ENCODE assay signal across 29 mouse cellular contexts in genomic region chr10:90784981-90785650, GRCm38 (mm10).
DNase-seq lines count a peak whose midpoint lies in the region; ATAC-seq and TF ChIP-seq lines count a peak whose summit lies in the region.
"Had no signal": no experiment of that assay in that cellular context is flagged by ENCODE, and none has a peak within 500 bp of the region (broad histone marks: within the 10 kb centered on the region; RNA-seq: fewer than 3 reads in every experiment).

No protein-coding gene starts in this region.

- DNase-seq in forebrain, embryonic 14.5 days (ENCODE audit: low spot score) = peak; percentile 22
- no peak for DNase-seq in forebrain, embryonic 10.5 days (ENCODE audit: extremely low spot score, low spot score)
- no peak for DNase-seq in layer of hippocampus, adult 2 months (ENCODE audit: low spot score in 2 of 2)
- no peak for DNase-seq in layer of hippocampus, postnatal 36 days
- DNase-seq in cerebellum, adult 18-20 months = peak; percentile 40 to 48
- peak; percentile 81 to 85 for DNase-seq in cerebellum, postnatal 10 days
- DNase-seq in ovary, adult 18-20 months (ENCODE audit: low spot score) = no peak
- DNase-seq: adrenal gland, postnatal 10 days; heart, postnatal 10 days; kidney, adult 18-20 months; kidney, postnatal 25 days; lung, embryonic 14.5 days; lung, postnatal 14 days; thymus, adult 2 months; thymus, postnatal 36 days had no signal

- ATAC-seq in forebrain, embryonic 14.5 days = no peak
- ATAC-seq in activated CD4-positive, CD25-positive, alpha-beta regulatory T cell, adult 4 months = no peak
- ATAC-seq: forebrain, embryonic 13.5 days; inflammation-experienced regulatory T-cells, adult 6 months; midbrain, embryonic 15.5 days had no signal

- H3K4me2 ChIP-seq in forebrain, embryonic 14.5 days (ENCODE audit: low read length) = no peak overlapping the region
- H3K4me2 ChIP-seq: embryonic facial prominence, embryonic 15.5 days; forebrain, embryonic 13.5 days; heart, embryonic 13.5 days; kidney, embryonic 15.5 days; limb, embryonic 15.5 days; lung, embryonic 14.5 days; midbrain, embryonic 15.5 days; neural tube, embryonic 12.5 days had no signal

- H3K9me3 ChIP-seq in forebrain, embryonic 14.5 days (replicated peaks; ENCODE audit: control insufficient read depth, low read length) = no peaks in the 10 kb centered on the region
- H3K9me3 ChIP-seq in forebrain, embryonic 10.5 days = no peaks in the 10 kb centered on the region
- H3K9me3 ChIP-seq: embryonic facial prominence, embryonic 15.5 days; forebrain, embryonic 13.5 days; G1E; heart, embryonic 13.5 days; kidney, embryonic 15.5 days; limb, embryonic 10.5 days; limb, embryonic 15.5 days; midbrain, embryonic 10.5 days; midbrain, embryonic 15.5 days; neural tube, embryonic 12.5 days had no signal

- no peak overlapping the region for H3K9ac ChIP-seq in forebrain, embryonic 14.5 days (ENCODE audit: low read length)
- H3K9ac ChIP-seq: embryonic facial prominence, embryonic 15.5 days; forebrain, embryonic 13.5 days; heart, embryonic 13.5 days; kidney, embryonic 15.5 days; limb, embryonic 15.5 days; liver, embryonic 14.5 days; lung, embryonic 14.5 days; midbrain, embryonic 15.5 days; neural tube, embryonic 12.5 days had no signal

- no peaks in the 10 kb centered on the region for H3K36me3 ChIP-seq in forebrain, embryonic 14.5 days (ENCODE audit: control insufficient read depth, insufficient read depth, low read length)
- no peaks in the 10 kb centered on the region for H3K36me3 ChIP-seq in forebrain, embryonic 10.5 days (replicated peaks)
- H3K36me3 ChIP-seq: embryonic facial prominence, embryonic 15.5 days; G1E; heart, embryonic 13.5 days; kidney, embryonic 15.5 days; limb, embryonic 10.5 days; limb, embryonic 15.5 days; midbrain, embryonic 10.5 days; midbrain, embryonic 15.5 days; neural tube, embryonic 12.5 days had no signal

- TF ChIP-seq CTCF in layer of hippocampus, adult 2 months (conservative IDR thresholded peaks at IDR 0.05) = no peak

- H3K27ac ChIP-seq in forebrain, embryonic 14.5 days (ENCODE audit: low read depth, low read length) = no peak overlapping the region
- no peak overlapping the region for H3K27ac ChIP-seq in forebrain, embryonic 10.5 days
- H3K27ac ChIP-seq in layer of hippocampus, adult 2 months = peak overlapping the region; percentile 12; the same call in 1 of the 2 replicates
- H3K27ac ChIP-seq: embryonic facial prominence, embryonic 15.5 days; forebrain, embryonic 13.5 days; heart, embryonic 13.5 days; kidney, embryonic 15.5 days; limb, embryonic 10.5 days; limb, embryonic 15.5 days; liver, embryonic 14.5 days; midbrain, embryonic 10.5 days; midbrain, embryonic 15.5 days; neural tube, embryonic 12.5 days had no signal

- 78% methylated on average over 4 of the region's 4 CpGs for WGBS in forebrain, embryonic 14.5 days
- WGBS in forebrain, embryonic 10.5 days = 88% methylated on average over 4 of the region's 4 CpGs

- H3K27me3 ChIP-seq in forebrain, embryonic 14.5 days (replicated peaks; ENCODE audit: control insufficient read depth, insufficient read depth, low read length) = no peaks in the 10 kb centered on the region
- H3K27me3 ChIP-seq in forebrain, embryonic 10.5 days (ENCODE audit: poor library complexity, severe bottlenecking) = no peaks in the 10 kb centered on the region
- H3K27me3 ChIP-seq: embryonic facial prominence, embryonic 15.5 days; forebrain, embryonic 13.5 days; heart, embryonic 13.5 days; kidney, embryonic 15.5 days; limb, embryonic 15.5 days; midbrain, embryonic 15.5 days; neural tube, embryonic 12.5 days had no signal

- H3K4me1 ChIP-seq in forebrain, embryonic 14.5 days (ENCODE audit: control insufficient read depth, insufficient read depth, low read length) = no peaks in the 10 kb centered on the region
- H3K4me1 ChIP-seq in forebrain, embryonic 10.5 days = no peaks in the 10 kb centered on the region
- H3K4me1 ChIP-seq: embryonic facial prominence, embryonic 15.5 days; forebrain, embryonic 13.5 days; heart, embryonic 13.5 days; kidney, embryonic 15.5 days; limb, embryonic 10.5 days; limb, embryonic 15.5 days; midbrain, embryonic 10.5 days; midbrain, embryonic 15.5 days; neural tube, embryonic 12.5 days had no signal

- H3K4me3 ChIP-seq in forebrain, embryonic 14.5 days (ENCODE audit: low read depth, low read length) = no peak overlapping the region
- H3K4me3 ChIP-seq in forebrain, embryonic 10.5 days = no peak overlapping the region
- no peak overlapping the region for H3K4me3 ChIP-seq in layer of hippocampus, adult 2 months
- H3K4me3 ChIP-seq: embryonic facial prominence, embryonic 15.5 days; forebrain, embryonic 13.5 days; heart, embryonic 13.5 days; kidney, embryonic 15.5 days; limb, embryonic 10.5 days; limb, embryonic 15.5 days; midbrain, embryonic 10.5 days; midbrain, embryonic 15.5 days; myocyte; neural tube, embryonic 12.5 days had no signal

Comparison
In these comparisons a context has a peak if more than half of its experiments do, and no peak if none do; other contexts are left out.
1. DNase-seq: peak in forebrain, embryonic 14.5 days (single experiment), cerebellum, adult 18-20 months (2 of 2) and cerebellum, postnatal 10 days (2 of 2); none in forebrain, embryonic 10.5 days (single experiment), layer of hippocampus, adult 2 months (0 of 2), layer of hippocampus, postnatal 36 days (0 of 2) and ovary, adult 18-20 months (single experiment).